Mouse (Mus musculus) small intestine, adult 2 months (tissue): ENCODE measurements at regions not wholly inside any gene's neighbourhood (a gene's known extent, or its start where the extent isn't known, plus 50 kb on each side); places are given as distances from the start of the nearest gene placed in this dataset.

ENCODE experiments used
- H3K27ac ChIP-seq: fragments of 200-500 bp; 2 replicates; pipeline ENCODE4 v1.5.1; 2012; ENCODE audit warnings: low read depth, low read length, control low read depth, inconsistent platforms; ENCODE audit not compliant: insufficient read depth
- H3K27me3 ChIP-seq: fragments of 200-500 bp; 2 replicates; pipeline ENCODE4 v1.6.1; 2012; ENCODE audit warnings: mild to moderate bottlenecking, moderate library complexity, low read length, inconsistent platforms; ENCODE audit not compliant: control insufficient read depth, insufficient read depth
- H3K36me3 ChIP-seq: fragments of 200-500 bp; 2 replicates; pipeline ENCODE4 v1.6.1; 2012; ENCODE audit warnings: mild to moderate bottlenecking, low read length, control low read depth, inconsistent platforms; ENCODE audit not compliant: control insufficient read depth, insufficient read depth
- H3K4me1 ChIP-seq: fragments of 200-500 bp; 2 replicates; pipeline ENCODE4 v1.6.1; 2012; ENCODE audit warnings: low read length, inconsistent platforms, mixed read lengths; ENCODE audit not compliant: control insufficient read depth, insufficient read depth, insufficient read length
- H3K4me3 ChIP-seq: fragments of 200-500 bp; 2 replicates; pipeline ENCODE4 v1.5.1; 2012; ENCODE audit warnings: low read depth, mild to moderate bottlenecking, control low read depth, inconsistent platforms, low read length, moderate library complexity
- CTCF ChIP-seq: fragments of 200-500 bp; IDR thresholded peaks from 2 replicates; pipeline ENCODE4 v1.5.1; 2012; ENCODE audit warnings: low read depth, mild to moderate bottlenecking, control low read depth, inconsistent platforms, low read length, moderate library complexity, mixed read lengths; ENCODE audit not compliant: insufficient replicate concordance, insufficient read length; ENCODE audit errors: extremely low read depth
- POLR2A ChIP-seq: fragments of 200-500 bp; IDR thresholded peaks from 2 replicates; pipeline ENCODE4 v1.6.1; 2012; ENCODE audit warnings: low read depth, mild to moderate bottlenecking, control low read depth, inconsistent platforms, low read length, moderate library complexity
- WGBS: fragments of 180-500 bp; shearing (Covaris S2); methylation state at CpG from one replicate; pipeline ENCODE4 v1.1.7; 2018; 5-methylcytosine and 5-hydroxymethylcytosine counted together

DNA sequence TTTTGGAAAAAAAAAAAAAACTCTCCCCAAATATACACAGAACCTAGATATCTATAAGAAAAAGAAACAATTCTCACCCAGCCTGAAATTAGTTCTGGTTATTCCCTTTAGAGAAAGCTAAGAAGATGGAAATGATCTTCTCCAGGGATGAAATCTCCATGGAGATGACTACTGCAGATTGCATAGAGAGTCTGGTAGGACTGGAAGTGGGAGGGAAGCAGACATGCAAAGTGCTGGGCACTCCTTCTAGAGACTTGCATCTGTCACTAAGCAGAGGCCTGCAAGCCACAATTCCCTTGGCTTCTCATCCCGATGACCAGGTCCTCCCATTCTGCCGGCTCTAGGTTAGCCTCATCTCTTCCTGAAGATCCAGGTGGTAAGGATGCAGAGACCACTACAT lies 87.3 kb upstream of the Tln2 start:
- no peaks in the 10 kb centered on the region for H3K36me3 ChIP-seq
- no peak overlapping the region for H3K27ac ChIP-seq
- no peaks in the 10 kb centered on the region for H3K27me3 ChIP-seq
- H3K4me3 ChIP-seq = no peak overlapping the region
- H3K4me1 ChIP-seq = no peaks in the 10 kb centered on the region
- TF ChIP-seq POLR2A (no peak), CTCF (no peak)
- 93% methylated on average over 2 of the region's 2 CpGs for WGBS

DNA sequence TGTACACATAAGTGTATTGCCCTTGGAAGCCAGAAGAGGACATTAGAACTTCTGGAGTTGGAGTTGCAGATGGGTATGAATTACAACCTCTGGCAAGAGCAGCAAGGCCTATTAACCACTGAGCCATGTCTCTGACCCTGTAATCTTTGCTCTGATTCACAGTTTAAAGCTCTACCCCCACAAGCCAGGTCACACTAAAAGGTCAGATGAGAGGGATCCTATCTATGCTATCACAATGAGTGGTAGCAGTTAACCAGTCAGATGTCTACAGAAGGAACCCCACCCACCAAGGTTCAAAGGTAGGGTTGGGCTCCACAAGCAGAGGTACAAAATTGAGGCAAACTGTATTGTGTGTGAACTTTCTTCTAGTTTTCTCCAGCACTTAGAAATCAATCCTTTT lies 94.5 kb upstream of the C2cd4b start:
- Histone ChIP-seq H3K27ac (no peak overlapping the region), H3K4me3 (no peak overlapping the region), H3K4me1 (no peaks in the 10 kb centered on the region), H3K36me3 (no peaks in the 10 kb centered on the region), H3K27me3 (no peaks in the 10 kb centered on the region)
- TF ChIP-seq POLR2A = no peak
- no peak for TF ChIP-seq CTCF

DNA sequence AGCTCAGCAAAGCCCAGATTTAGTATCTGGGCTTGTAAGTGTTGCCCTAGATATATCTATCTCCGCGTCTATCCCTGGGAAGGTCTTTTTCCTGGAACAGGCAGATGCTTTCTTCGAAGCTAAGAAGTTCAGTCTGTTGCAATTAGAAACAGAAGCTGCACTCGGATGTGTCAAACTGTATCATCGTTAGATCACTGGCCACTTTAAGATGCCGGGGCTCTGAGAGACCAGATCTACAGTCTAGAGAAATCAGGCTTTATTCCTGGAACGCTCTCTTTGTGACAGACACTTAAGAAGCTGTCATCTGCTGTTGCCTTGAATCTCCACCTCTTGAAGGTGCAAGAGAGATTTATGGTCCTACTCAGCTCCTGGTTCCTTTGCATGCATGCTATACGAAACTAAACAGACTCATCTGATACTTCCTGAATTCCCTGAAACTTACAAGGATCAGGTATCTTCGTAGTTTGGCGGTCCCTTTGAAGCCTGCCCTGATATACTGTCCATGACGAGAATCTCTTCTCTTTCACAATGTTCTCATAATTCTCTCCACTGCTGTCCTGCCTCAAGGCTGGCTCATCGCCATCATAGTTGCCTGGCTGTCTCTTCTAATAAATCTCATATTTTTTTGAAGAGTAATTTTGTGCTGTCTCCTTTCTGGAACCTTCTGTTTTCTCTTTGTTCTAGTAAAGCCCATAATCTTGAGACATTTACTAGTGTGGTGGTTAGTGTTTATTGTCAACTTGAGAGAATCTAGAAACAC lies 88.8 kb upstream of the C2cd4b start:
- H3K36me3 ChIP-seq = no peaks in the 10 kb centered on the region
- no peak overlapping the region for H3K4me3 ChIP-seq
- no peaks in the 10 kb centered on the region for H3K4me1 ChIP-seq
- H3K27me3 ChIP-seq = no peaks in the 10 kb centered on the region
- WGBS = 73% methylated on average over 12 of the region's 12 CpGs
- TF ChIP-seq POLR2A = no peak
- TF ChIP-seq CTCF = no peak
- H3K27ac ChIP-seq = no peak overlapping the region

DNA sequence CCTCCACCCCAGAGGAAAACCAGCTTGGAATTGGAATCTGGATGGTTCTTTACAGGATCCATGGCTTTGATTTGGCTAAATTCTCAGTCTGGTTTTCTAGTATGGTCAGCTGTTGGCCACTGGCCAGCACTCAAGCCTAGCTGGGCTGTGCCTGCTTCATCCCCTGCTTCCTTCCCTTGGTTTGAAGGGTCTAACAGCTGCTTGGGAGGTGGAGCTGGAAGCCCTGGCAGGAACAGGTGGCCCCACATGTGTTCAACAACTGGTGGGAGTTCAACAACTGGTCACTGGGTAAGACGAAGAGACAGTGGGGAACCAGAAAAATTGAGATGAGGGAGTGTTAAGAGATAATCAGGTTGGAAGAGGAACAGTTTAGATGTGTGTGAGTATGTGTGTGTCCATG lies 82.3 kb upstream of the C2cd4b start:
- Histone ChIP-seq H3K27ac (no peak overlapping the region), H3K27me3 (no peaks in the 10 kb centered on the region), H3K4me3 (no peak overlapping the region), H3K4me1 (no peaks in the 10 kb centered on the region), H3K36me3 (no peaks in the 10 kb centered on the region)
- WGBS = 55% methylated on average over 1 of the region's 1 CpGs
- TF ChIP-seq POLR2A = no peak
- TF ChIP-seq CTCF = no peak

DNA sequence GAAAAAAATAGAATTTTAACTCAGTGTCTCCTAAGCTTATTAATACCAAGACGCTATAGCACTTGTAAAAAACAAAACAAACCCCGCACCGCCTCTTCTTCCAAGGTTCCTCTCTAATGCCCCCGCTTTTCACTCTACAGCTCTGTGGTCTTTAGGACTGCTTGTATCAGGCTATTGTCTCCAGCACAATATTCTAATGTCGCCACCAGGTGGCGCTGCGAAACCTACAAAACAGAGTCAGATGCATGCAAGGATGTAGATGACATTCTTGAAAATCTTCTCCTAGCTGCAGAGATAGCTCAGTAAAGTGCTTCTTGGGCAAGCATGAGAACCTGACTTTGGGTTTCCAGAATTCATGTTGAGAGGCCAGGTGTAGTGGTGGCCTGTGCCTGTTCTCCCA lies 75.9 kb upstream of the C2cd4b start:
- H3K27ac ChIP-seq = no peak overlapping the region
- TF ChIP-seq POLR2A = no peak
- peak; percentile 53; the same call in 1 of the 2 replicates for TF ChIP-seq CTCF
- WGBS = 9% methylated on average over 7 of the region's 7 CpGs
- no peak overlapping the region for H3K4me3 ChIP-seq
- H3K27me3 ChIP-seq = no peaks in the 10 kb centered on the region
- H3K36me3 ChIP-seq = no peaks in the 10 kb centered on the region
- H3K4me1 ChIP-seq = no peaks in the 10 kb centered on the region

DNA sequence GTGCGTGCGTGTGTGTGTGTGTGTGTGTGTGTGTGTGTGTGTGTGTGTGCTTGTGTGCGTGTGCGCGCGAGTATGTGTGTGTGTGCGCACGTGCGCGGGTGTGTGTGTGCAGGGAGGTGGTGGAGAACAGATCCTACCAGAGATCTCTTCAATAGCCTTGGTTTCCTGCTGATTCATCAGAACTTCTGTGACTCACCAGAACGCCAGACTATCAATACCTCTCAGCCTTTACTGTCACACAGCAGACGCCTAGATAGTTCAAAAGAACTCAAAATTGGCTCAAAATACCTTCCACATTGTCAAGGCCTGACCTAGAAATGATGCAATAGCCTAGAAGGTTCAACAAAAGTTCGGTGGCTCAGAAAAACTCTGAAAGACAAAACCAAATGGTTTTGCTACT lies 66.8 kb upstream of the C2cd4b start:
- 86% methylated on average over 13 of the region's 13 CpGs for WGBS

DNA sequence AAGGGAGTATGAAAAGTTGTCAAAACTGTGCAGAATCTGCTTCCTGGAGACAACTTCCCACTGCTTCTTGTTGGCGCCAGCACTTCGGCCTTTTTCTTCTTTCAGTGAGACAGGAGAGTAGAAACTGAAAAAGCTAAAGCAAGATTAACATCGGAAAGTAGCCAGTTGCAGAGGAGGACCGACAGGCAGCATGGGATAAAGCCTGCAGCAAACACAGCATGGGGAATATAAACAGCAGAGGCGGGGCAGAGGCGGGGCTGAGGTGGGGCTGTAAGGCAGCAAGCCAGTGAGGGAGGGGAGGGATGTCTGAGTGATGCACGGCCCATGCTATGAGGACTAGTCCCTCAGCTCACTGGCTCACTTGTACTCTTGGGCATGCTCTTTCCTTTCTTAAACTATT lies 65.5 kb upstream of the C2cd4b start:
- no peak overlapping the region for H3K27ac ChIP-seq
- H3K36me3 ChIP-seq = no peaks in the 10 kb centered on the region
- no peak for TF ChIP-seq CTCF
- H3K4me3 ChIP-seq = no peak overlapping the region
- no peaks in the 10 kb centered on the region for H3K27me3 ChIP-seq
- 12% methylated on average over 7 of the region's 7 CpGs for WGBS
- no peaks in the 10 kb centered on the region for H3K4me1 ChIP-seq

More for the DNA sequence above, 66.8 kb upstream of the C2cd4b start:
- no peaks in the 10 kb centered on the region for H3K27me3 ChIP-seq
- no peaks in the 10 kb centered on the region for H3K4me1 ChIP-seq
- no peak overlapping the region for H3K27ac ChIP-seq
- H3K4me3 ChIP-seq = no peak overlapping the region
- TF ChIP-seq CTCF (no peak), POLR2A (no peak)
- no peaks in the 10 kb centered on the region for H3K36me3 ChIP-seq

DNA sequence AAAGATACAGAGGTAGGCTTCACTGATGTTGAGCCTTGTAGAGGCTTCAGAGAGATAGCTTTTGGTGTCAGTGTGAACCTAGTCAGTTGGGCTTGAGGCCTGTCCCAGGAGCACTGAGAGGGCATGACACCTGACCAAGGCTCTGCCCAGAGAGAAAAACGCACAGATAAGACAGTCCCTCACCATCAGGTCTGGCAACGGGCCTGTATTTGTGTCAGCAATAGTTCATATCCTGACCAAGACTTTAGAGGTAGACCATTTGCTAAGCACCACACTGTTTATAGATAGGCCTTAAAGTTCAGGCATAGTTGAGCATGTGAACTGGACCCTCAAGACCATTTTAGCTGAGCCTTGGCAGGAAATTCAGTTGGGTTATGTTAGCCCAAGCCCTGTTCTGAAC lies 60.4 kb upstream of the C2cd4b start:
- H3K27me3 ChIP-seq = peaks cover 4% of the 10 kb centered on the region; the same call in 1 of the 2 replicates
- H3K4me3 ChIP-seq = no peak overlapping the region
- H3K36me3 ChIP-seq = no peaks in the 10 kb centered on the region
- no peak overlapping the region for H3K27ac ChIP-seq
- TF ChIP-seq CTCF = no peak
- no peak for TF ChIP-seq POLR2A
- 89% methylated on average over 2 of the region's 2 CpGs for WGBS
- peaks cover 3% of the 10 kb centered on the region; the same call in 1 of the 2 replicates for H3K4me1 ChIP-seq
